Mouse (Mus musculus): ENCODE data around the gene Meioc. TPM values are rescaled to one million over a fixed set of nuclear protein-coding genes. Genes with fewer than 3 reads are reported as not detected.
"Not testable (repeated sequence)": the region's sequence is repeated elsewhere in the genome, so short reads cannot be mapped to it uniquely, and the experiment has no call there.

Meioc gene
- total RNA-seq, 2 experiments from 2014 or later: not detected

- no peak for DNase-seq
- no peak overlapping the region for H3K27ac ChIP-seq
- TF ChIP-seq CTCF (IDR thresholded peaks at IDR 0.05): no peak
- intact Hi-C loops (cut with DNase I): no loop called here
- no peak overlapping the region for H3K4me3 ChIP-seq
Measured at GRCm38 (mm10) chr11:102646226-102646625, 17.3 kb upstream of the Meioc start.

DNA sequence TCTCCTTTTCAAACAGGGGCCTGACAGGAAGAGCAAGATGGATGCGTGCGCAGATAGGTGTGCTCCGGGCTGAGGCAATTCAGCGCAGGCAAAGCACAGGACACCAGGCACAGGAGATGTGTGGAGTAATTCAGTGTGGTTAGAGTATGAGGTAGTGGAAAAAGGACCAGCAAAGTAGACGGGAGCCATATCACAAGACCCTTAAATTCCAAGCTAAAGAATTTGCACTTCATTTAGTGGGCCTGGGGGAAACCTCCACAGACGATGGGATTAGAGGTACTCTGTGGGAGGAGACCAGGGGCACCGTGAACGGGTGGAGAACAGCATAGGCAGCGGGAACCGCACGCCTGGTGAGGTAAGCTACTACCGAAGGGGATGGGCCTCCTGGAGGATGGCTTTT lies 15.6 kb upstream of the Meioc start:
- no peak for DNase-seq
- no peak for TF ChIP-seq CTCF (IDR thresholded peaks at IDR 0.05)
- H3K4me3 ChIP-seq: no peak overlapping the region

GRCm38 (mm10) chr11:102651381-102651780 lies 12.1 kb upstream of the Meioc start:
- intact Hi-C loops (cut with DNase I): loop anchor here (1.0 to 2.0 kb wide), 2 partner anchors 79 to 165 kb away; no protein-coding TSS in a partner anchor
- Histone ChIP-seq H3K27ac (no peak overlapping the region), H3K4me3 (peak overlapping the region; percentile 57)
- DNase-seq: peak; percentile 76
- peak; percentile 98 for TF ChIP-seq CTCF (IDR thresholded peaks at IDR 0.05)

More for the DNA sequence above, 15.6 kb upstream of the Meioc start:
- H3K27ac ChIP-seq: no peak overlapping the region
- intact Hi-C loops (cut with DNase I): no loop called here

DNA sequence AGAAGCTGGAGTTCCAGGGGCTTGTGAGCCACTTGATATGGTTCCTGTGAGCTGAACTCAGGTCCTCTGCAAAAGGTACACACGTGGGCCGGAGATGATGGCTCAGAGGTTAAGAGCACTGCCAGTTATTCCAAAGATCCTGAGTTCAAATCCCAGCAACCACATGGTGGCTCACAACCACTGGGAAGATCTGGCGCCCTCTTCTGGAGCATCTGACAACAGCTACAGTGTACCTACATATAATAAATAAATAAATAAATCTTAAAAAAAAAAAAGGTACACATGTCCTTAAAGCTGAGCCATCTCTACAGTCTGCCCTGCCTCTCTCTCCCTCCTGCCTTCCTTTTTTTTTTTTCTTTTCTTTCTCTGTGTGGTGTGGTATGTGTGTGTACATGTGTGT lies 10.7 kb upstream of the Meioc start:
- DNase-seq: no peak
- Histone ChIP-seq H3K4me3 (no peak overlapping the region), H3K27ac (no peak overlapping the region)
- intact Hi-C loops (cut with DNase I): no loop called here
- TF ChIP-seq CTCF (IDR thresholded peaks at IDR 0.05): peak; percentile 33; the same call in 1 of the 2 replicates

DNA sequence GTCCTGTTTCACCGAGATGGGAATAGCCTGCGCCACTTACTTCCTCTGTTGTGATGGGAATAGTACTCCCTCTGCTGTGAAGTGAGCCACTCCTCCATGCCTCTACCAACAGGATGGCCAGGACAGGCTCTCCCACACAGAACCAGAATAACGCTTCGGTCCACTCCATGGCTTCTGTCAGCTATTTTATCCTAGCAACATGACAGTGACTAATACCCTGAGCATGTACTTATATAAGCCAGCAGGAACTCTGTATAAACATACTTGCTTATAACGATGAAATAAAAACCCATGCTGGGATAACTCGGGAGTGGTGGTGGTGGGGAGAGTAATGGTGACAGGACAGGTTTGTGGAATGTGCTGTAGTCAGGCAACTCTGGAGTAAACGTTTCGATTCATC lies 7.6 kb upstream of the Meioc start:
- TF ChIP-seq CTCF (IDR thresholded peaks at IDR 0.05): no peak
- H3K27ac ChIP-seq: no peak overlapping the region
- DNase-seq: no peak
- no peak overlapping the region for H3K4me3 ChIP-seq
- intact Hi-C loops (cut with DNase I): no loop called here

- no peak for DNase-seq
- Histone ChIP-seq H3K27ac (no peak overlapping the region), H3K4me3 (no peak overlapping the region)
- peak; percentile 33 for TF ChIP-seq CTCF (IDR thresholded peaks at IDR 0.05)
- intact Hi-C loops (cut with DNase I): no loop called here
Measured at GRCm38 (mm10) chr11:102656326-102656926, 7.1 kb upstream of the Meioc start.

GRCm38 (mm10) chr11:102656931-102657330 lies 6.6 kb upstream of the Meioc start:
- H3K4me3 ChIP-seq: no peak overlapping the region
- no peak for DNase-seq
- intact Hi-C loops (cut with DNase I): no loop called here
- H3K27ac ChIP-seq: no peak overlapping the region
- no peak for TF ChIP-seq CTCF (IDR thresholded peaks at IDR 0.05)

DNA sequence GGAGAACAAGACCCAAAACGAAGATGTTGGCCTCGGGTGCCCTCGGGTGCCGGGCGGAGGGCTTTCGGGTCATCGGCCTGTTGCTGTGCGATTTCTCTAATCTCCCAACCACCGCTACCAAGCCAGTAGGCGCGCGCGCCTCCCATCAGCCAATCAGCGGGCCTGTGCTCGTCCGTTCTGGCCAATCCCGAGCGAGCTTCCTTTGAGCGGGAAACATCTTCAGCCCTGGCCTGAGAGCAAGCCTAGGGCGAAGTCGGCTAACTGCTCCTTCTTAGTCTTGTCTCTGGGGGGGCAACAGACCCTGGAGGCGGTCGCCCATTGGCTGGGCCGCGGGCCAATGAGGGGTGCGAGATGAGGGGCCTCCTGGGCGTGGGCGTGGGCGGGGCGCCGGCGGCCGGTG lies 1.6 kb downstream of the Meioc start:
- Histone ChIP-seq H3K4me3 (no peak overlapping the region), H3K27ac (no peak overlapping the region)
- no peak for DNase-seq
- TF ChIP-seq CTCF (IDR thresholded peaks at IDR 0.05): no peak
- intact Hi-C loops (cut with DNase I): no loop called here

- no peak overlapping the region for H3K27ac ChIP-seq
- no peak for DNase-seq
- no peak for TF ChIP-seq CTCF (IDR thresholded peaks at IDR 0.05)
- intact Hi-C loops (cut with DNase I): no loop called here
- H3K4me3 ChIP-seq: no peak overlapping the region
Measured at GRCm38 (mm10) chr11:102665637-102666435, 2.3 kb downstream of the Meioc start.

- intact Hi-C loops (cut with DNase I): no loop called here
- peak; percentile 84 for TF ChIP-seq CTCF (IDR thresholded peaks at IDR 0.05)
- no peak overlapping the region for H3K4me3 ChIP-seq
- peak; percentile 66 for DNase-seq
- no peak overlapping the region for H3K27ac ChIP-seq
Measured at GRCm38 (mm10) chr11:102690162-102690561, 26.6 kb downstream of the Meioc start.

GRCm38 (mm10) chr11:102695289-102695688 lies 31.8 kb downstream of the Meioc start:
- H3K27ac ChIP-seq: peak overlapping the region; percentile 91
- DNase-seq: peak; percentile 71
- H3K4me3 ChIP-seq: peak overlapping the region; percentile 78
- intact Hi-C loops (cut with DNase I): no loop called here
- TF ChIP-seq CTCF (IDR thresholded peaks at IDR 0.05): no peak

DNA sequence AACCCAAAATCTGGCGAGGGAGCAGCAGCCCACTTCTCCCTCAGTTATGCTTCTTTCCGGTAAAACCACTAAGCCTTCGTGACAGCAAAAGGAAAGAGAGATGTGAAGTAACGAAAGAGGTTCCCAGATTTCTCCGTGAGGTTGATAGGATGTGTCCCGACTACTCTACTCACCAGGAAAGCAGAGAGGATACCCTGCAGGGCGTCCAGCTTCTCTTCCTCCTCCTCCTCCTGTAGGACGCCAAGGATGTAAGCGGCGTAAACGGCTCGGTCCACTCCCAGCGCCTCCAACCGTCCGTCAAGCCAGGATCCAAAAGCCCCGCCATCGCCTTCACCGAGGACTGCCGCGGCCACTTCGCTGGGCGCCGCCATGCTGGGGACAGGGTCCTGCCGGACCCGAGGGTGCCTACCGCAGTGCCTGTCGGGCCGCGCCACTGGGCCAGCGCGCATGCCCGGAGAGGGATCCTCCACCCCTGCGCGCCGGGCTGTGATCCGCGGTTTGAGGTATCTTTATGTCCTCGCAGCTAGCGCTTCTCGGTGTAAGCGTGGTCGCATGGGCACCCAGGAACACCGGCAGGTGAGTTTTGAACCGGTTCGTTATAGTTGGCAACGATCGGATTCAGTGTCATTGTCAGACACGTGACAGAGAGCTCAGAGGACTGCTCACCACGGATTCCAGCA lies 34.0 kb downstream of the Meioc start, which contains the start of gene Ccdc43:
TSS of gene Ccdc43 (minus strand) at position 445 of the 680 bp plus-strand sequence.
- no peak; the same call in 1 of the 2 replicates for TF ChIP-seq CTCF (IDR thresholded peaks at IDR 0.05)
- peak within 1 kb of the TSS; percentile 91 for H3K27ac ChIP-seq
- intact Hi-C loops (cut with DNase I): no loop called here
- peak; percentile 94 for DNase-seq
- H3K4me3 ChIP-seq: peak within 1 kb of the TSS; percentile 78

GRCm38 (mm10) chr11:102698018-102698476 lies 34.5 kb downstream of the Meioc start:
- H3K27ac ChIP-seq: peak overlapping the region; percentile 91

GRCm38 (mm10) chr11:102702206-102702605 lies 38.7 kb downstream of the Meioc start:
- intact Hi-C loops (cut with DNase I); DNase-seq; H3K4me3 ChIP-seq; H3K27ac ChIP-seq: not testable (repeated sequence)

More at GRCm38 (mm10) chr11:102698018-102698476, 34.5 kb downstream of the Meioc start:
- DNase-seq: no peak
- intact Hi-C loops (cut with DNase I): no loop called here
- no peak for TF ChIP-seq CTCF (IDR thresholded peaks at IDR 0.05)
- H3K4me3 ChIP-seq: peak overlapping the region; percentile 78
